Mouse (Mus musculus) hindbrain, embryonic 14.5 days (tissue): ENCODE data around the gene Gm16253. TPM values are rescaled to one million over a fixed set of nuclear protein-coding genes. Genes with fewer than 3 reads are reported as not detected.

Experiments
- ATAC-seq: fragments of 200-750 bp; cut with Nextera tagmentation; 2 replicates; pipeline ENCODE4 v1.8.0; 2017; ENCODE audit warnings: moderate number of reproducible peaks, mild to moderate bottlenecking, moderate TSS enrichment, moderate library complexity; ENCODE audit not compliant: low FRiP score
- DNase-seq: peaks from one replicate; pipeline ENCODE4 v3.0.0-alpha.2; 2015; ENCODE audit warnings: low spot score
- H3K27ac ChIP-seq: fragments of 300-500 bp; sonication (generic); 2 replicates; pipeline ENCODE4 v1.5.1; 2014; ENCODE audit warnings: mild to moderate bottlenecking, moderate library complexity
- H3K27me3 ChIP-seq: fragments of 300-500 bp; sonication (generic); 2 replicates; pipeline ENCODE4 v1.6.1; 2014; ENCODE audit warnings: mild to moderate bottlenecking, low read length, mixed read lengths; ENCODE audit not compliant: control insufficient read depth, insufficient read depth
- H3K36me3 ChIP-seq: fragments of 300-500 bp; sonication (generic); replicated peaks from 2 replicates; pipeline ENCODE4 v1.6.1; 2014; ENCODE audit not compliant: control insufficient read depth, insufficient read depth
- H3K4me1 ChIP-seq: fragments of 300-500 bp; sonication (generic); replicated peaks from 2 replicates; pipeline ENCODE4 v1.6.1; 2014; ENCODE audit warnings: antibody characterized with exemption, low read length, mixed read lengths; ENCODE audit not compliant: control insufficient read depth, insufficient read depth
- H3K4me2 ChIP-seq: fragments of 300-500 bp; sonication (generic); replicated peaks from 2 replicates; pipeline ENCODE4 v1.6.1; 2014; ENCODE audit warnings: mild to moderate bottlenecking, moderate library complexity
- H3K4me3 ChIP-seq: fragments of 300-500 bp; sonication (generic); replicated peaks from 2 replicates; pipeline ENCODE4 v1.5.1; 2014; ENCODE audit warnings: mild to moderate bottlenecking, low read length
- H3K9ac ChIP-seq: fragments of 300-500 bp; sonication (generic); 2 replicates; pipeline ENCODE4 v1.6.1; 2014
- H3K9me3 ChIP-seq: fragments of 300-500 bp; sonication (generic); 2 replicates; pipeline ENCODE4 v1.6.1; 2016; ENCODE audit warnings: low read length; ENCODE audit not compliant: control insufficient read depth
- WGBS: fragments of 180-500 bp; shearing (Covaris S2); extraction: QIAGEN DNeasy Blood & Tissue Kit; methylation state at CpG from one replicate; pipeline ENCODE4 v1.1.7; 2014; 5-methylcytosine and 5-hydroxymethylcytosine counted together
- polyA plus RNA-seq: library from polyadenylated mRNA; unstranded; fragments of >200 nt; fragmentation: Nextera tagmentation; extraction: Ambion mirVana; gene quantifications from 2 replicates; pipeline ENCODE4 v1.2.1, GENCODE M21; 2014

Gene Gm16253
- polyA plus RNA-seq, 1 experiment from 2014 or later, result 0.39 TPM

DNA sequence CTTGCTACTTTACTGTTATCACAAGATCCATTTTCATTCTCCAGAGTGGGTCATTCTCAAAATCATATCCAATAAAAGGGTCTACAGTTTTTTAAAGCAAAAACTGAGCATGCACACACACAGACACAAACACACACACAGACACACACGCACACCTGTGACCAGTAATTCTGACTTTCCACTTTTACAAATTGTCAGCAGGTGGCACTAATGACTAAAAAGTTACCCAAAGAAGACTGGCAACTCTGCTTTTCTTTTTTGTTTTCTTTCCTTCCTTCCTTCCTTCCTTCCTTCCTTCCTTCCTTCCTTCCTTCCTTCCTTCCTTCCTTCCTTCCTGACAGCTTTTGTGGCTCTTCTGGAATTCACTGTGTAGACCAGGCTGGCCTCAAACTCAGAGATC is 31.2 kb upstream of the Gm16253 start:
- Histone ChIP-seq H3K36me3 (no peaks in the 10 kb centered on the region), H3K4me3 (no peak overlapping the region), H3K9ac (no peak overlapping the region), H3K4me1 (no peaks in the 10 kb centered on the region), H3K27me3 (no peaks in the 10 kb centered on the region), H3K9me3 (no peaks in the 10 kb centered on the region), H3K4me2 (no peak overlapping the region), H3K27ac (no peak overlapping the region)
- WGBS, result 55% methylated on average over 1 of the region's 1 CpGs
- DNase-seq (no peak), ATAC-seq (no peak)

DNA sequence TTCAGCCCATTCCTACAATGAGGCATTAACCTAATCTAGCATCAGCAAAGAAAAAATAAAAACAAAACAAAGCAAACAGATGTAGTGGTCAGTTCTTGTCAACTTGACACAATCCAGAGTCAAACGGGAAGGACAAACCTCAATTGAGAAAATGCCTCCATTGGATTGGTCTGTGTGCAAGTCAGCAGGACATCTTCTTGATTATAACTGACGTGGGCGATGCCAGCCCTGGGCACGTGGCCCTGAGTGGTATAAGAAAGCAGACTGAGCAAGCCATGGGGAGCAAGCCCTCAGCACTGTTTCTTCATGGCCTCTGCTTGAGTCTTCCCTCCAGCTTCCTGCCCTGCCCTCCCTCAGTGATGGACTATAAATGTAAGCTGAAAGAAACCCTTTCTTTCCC is 29.9 kb upstream of the Gm16253 start:
- Histone ChIP-seq H3K4me2 (no peak overlapping the region), H3K36me3 (no peaks in the 10 kb centered on the region), H3K9ac (no peak overlapping the region), H3K4me3 (no peak overlapping the region), H3K27ac (no peak overlapping the region), H3K27me3 (no peaks in the 10 kb centered on the region), H3K4me1 (no peaks in the 10 kb centered on the region), H3K9me3 (no peaks in the 10 kb centered on the region)
- ATAC-seq (no peak), DNase-seq (no peak)
- 41% methylated on average over 4 of the region's 4 CpGs for WGBS

DNA sequence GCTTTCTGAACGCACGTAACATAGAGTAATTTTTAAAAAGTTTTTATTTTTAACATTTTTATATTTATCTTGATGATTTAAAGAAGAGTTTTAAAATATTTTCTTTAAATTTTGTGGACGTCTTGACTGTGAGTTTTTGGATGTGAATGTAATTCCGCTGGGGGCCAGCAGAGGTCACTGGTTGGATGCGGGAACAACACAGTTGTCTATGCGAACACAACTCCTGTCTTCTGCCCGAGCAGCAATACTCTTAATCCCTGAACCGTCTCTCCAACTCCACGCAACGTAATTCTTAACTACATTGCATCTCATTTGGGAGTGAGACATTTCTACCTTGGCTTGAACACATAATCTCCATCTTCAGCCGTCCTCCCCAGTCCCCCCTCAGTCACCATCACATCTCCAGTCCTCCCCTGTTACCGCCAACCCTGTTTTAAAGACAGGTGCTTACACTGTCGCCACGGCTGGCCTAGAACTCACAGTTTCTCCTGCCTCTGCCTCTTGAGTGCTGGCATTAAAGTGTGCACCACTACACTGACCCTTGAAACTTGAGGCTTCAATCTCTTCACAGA is 29.3 kb upstream of the Gm16253 start:
- Histone ChIP-seq H3K27me3 (no peaks in the 10 kb centered on the region), H3K9ac (no peak overlapping the region), H3K9me3 (no peaks in the 10 kb centered on the region), H3K4me3 (no peak overlapping the region), H3K4me1 (no peaks in the 10 kb centered on the region), H3K4me2 (0 out of 2 replicates have a peak overlapping the region, but pooled peaks have one; percentile 24), H3K27ac (no peak overlapping the region), H3K36me3 (no peaks in the 10 kb centered on the region)
- WGBS, result 9% methylated on average over 14 of the region's 14 CpGs
- ATAC-seq (no peak; the same call in 1 of the 2 replicates), DNase-seq (peak; percentile 75)

DNA sequence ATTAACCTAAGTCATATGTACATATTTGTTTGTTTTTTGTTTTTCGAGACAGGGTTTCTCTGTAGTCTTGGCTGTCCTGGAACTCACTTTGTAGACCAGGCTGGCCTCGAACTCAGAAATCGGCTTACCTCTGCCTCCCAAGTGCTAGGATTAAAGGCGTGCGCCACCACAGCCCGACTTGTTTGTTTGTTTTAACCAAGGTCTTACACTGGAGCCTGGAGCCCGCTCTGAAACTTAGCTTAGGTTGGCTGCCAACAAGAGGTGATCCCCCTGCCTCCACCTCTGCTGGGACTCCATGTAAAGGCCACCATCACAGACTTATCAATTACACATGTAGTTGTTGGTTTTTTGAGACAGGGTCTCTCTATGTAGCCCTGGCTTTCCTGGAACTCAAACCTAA is 28.0 kb upstream of the Gm16253 start:
- no peak overlapping the region for H3K9ac ChIP-seq
- H3K27ac ChIP-seq, result no peak overlapping the region
- no peaks in the 10 kb centered on the region for H3K27me3 ChIP-seq
- no peak overlapping the region for H3K4me2 ChIP-seq
- no peaks in the 10 kb centered on the region for H3K4me1 ChIP-seq
- no peak overlapping the region for H3K4me3 ChIP-seq
- no peaks in the 10 kb centered on the region for H3K9me3 ChIP-seq
- DNase-seq (no peak), ATAC-seq (no peak)
- WGBS, result 87% methylated on average over 7 of the region's 7 CpGs
- no peaks in the 10 kb centered on the region for H3K36me3 ChIP-seq

- 82% methylated on average over 5 of the region's 5 CpGs for WGBS
- H3K27ac ChIP-seq, result no peak overlapping the region
These were observed 27.4 kb upstream of the Gm16253 start for GRCm38 (mm10) chr3:96549346-96549745.

DNA sequence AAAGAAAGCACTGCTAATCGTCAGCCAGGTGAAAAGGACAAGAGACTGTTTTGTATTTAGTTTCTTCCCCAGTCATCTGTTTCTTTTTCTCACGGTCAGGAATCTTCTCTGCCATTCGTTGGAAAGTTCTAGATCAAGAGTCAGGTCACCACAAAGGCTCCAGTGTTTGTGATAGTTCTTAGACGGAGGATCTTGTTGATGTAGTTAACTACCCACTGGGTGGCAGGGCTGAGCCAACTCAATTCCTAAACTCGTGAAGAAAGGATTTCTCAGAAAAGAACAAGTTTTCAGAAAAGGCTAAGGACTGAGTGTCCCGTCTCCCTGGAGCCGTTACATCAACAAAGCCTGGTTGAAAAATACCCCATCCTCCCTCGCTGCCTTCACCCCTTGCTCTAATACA is 25.6 kb upstream of the Gm16253 start:
- Histone ChIP-seq H3K4me2 (no peak overlapping the region), H3K9me3 (no peaks in the 10 kb centered on the region), H3K9ac (no peak overlapping the region), H3K36me3 (no peaks in the 10 kb centered on the region), H3K27ac (no peak overlapping the region), H3K4me1 (peaks cover 2% of the 10 kb centered on the region; the same call in 1 of the 2 replicates), H3K4me3 (no peak overlapping the region), H3K27me3 (no peaks in the 10 kb centered on the region)
- DNase-seq, result peak; percentile 73
- no peak for ATAC-seq
- WGBS, result 26% methylated on average over 8 of the region's 8 CpGs

More at GRCm38 (mm10) chr3:96549346-96549745, 27.4 kb upstream of the Gm16253 start:
- Histone ChIP-seq H3K4me2 (no peak overlapping the region), H3K4me1 (no peaks in the 10 kb centered on the region), H3K4me3 (no peak overlapping the region), H3K9me3 (no peaks in the 10 kb centered on the region), H3K36me3 (no peaks in the 10 kb centered on the region), H3K9ac (no peak overlapping the region), H3K27me3 (no peaks in the 10 kb centered on the region)
- no peak for DNase-seq
- no peak for ATAC-seq

GRCm38 (mm10) chr3:96551890-96552289 is 24.9 kb upstream of the Gm16253 start:
- H3K4me3 ChIP-seq, result no peak overlapping the region
- no peak overlapping the region for H3K9ac ChIP-seq
- no peak for DNase-seq
- H3K9me3 ChIP-seq, result no peaks in the 10 kb centered on the region
- no peaks in the 10 kb centered on the region for H3K36me3 ChIP-seq
- ATAC-seq, result no peak
- H3K27ac ChIP-seq, result no peak overlapping the region
- 78% methylated on average over 7 of the region's 7 CpGs for WGBS
- H3K27me3 ChIP-seq, result no peaks in the 10 kb centered on the region
- H3K4me1 ChIP-seq, result peaks cover 9% of the 10 kb centered on the region
- no peak overlapping the region for H3K4me2 ChIP-seq

DNA sequence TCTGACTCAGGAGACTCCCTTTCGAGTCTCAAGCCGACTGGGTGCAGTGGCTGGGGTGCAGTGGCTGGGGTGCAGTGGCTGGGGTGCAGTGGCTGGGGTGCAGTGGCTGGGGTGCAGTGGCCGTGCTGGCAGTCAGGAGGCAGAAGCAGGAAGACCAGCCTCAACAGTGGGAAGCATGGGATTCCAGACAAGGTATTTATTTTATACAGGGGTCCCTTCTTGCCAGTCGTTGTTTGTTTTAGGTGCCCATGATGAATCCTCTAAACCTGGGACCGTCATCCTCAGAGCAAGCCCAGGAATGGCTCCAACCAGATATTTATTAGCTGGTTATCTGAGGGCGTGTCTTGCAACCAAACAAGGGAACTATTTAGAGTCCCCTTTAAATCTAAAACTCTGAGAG is 23.2 kb upstream of the Gm16253 start:
- Histone ChIP-seq H3K36me3 (no peaks in the 10 kb centered on the region), H3K27me3 (no peaks in the 10 kb centered on the region), H3K4me1 (peaks cover 11% of the 10 kb centered on the region), H3K4me3 (no peak overlapping the region), H3K4me2 (no peak overlapping the region), H3K27ac (no peak overlapping the region), H3K9ac (no peak overlapping the region), H3K9me3 (no peaks in the 10 kb centered on the region)
- DNase-seq (no peak), ATAC-seq (no peak)
- WGBS, result 84% methylated on average over 6 of the region's 6 CpGs

DNA sequence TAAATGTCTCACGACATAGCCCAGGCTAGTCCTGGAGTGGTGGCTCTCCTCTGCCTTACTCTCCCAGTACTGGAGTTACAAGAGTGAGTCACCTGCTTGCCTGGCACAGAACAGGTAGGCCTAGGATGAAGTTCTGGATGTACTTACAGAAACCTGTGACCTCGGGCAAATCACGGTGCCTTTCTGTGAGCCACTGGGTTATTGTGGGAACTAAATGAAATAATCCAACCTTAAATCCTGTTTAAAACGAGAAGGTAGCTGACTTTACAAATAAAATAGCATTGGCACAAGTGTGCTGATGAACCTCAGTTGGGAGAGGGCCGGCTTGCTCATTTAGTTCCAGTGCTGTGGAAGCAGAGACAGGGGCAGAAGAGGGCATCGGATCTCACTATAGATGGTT is 22.5 kb upstream of the Gm16253 start:
- Histone ChIP-seq H3K4me2 (no peak overlapping the region), H3K4me1 (peaks cover 17% of the 10 kb centered on the region), H3K9ac (no peak overlapping the region), H3K27ac (no peak overlapping the region), H3K9me3 (no peaks in the 10 kb centered on the region), H3K4me3 (no peak overlapping the region), H3K27me3 (no peaks in the 10 kb centered on the region), H3K36me3 (no peaks in the 10 kb centered on the region)
- ATAC-seq (no peak), DNase-seq (no peak)
- 85% methylated on average over 6 of the region's 6 CpGs for WGBS

DNA sequence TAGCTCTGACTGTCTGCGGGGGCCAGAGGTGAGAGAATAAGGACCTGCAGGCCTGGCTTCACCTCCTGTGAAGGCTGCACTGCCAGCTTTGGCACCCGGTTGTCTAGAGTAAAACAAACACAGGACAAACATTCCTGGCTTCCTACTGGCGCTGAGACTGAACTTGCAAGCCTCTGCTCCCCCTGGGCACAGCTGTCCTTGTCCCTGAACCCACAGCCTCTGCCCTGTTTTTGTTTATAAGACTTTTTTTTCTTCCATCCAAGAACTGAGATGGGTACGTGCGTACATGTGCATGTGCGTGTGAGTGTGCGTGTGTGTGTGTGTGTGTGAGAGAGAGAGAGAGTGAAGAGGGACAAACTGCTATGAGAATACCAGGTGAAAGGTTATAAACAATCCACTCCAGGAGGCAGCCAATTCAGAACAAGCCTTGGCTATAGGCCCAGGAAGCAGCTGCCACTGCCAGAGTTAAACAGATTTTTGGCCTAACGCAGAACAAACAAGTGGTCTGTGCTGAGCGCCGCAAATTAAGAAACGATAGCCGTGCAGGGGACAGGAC is 21.7 kb upstream of the Gm16253 start:
- Histone ChIP-seq H3K9ac (no peak overlapping the region), H3K36me3 (peaks cover 7% of the 10 kb centered on the region), H3K9me3 (no peaks in the 10 kb centered on the region), H3K4me2 (no peak overlapping the region), H3K4me1 (peaks cover 26% of the 10 kb centered on the region), H3K27ac (peak overlapping the region; percentile 63), H3K4me3 (no peak overlapping the region), H3K27me3 (no peaks in the 10 kb centered on the region)
- ATAC-seq (peak; percentile 13; the same call in 1 of the 2 replicates), DNase-seq (peak; percentile 69)
- WGBS, result 35% methylated on average over 12 of the region's 12 CpGs
